Mouse (Mus musculus): ENCODE measurements around the gene Zbtb20. TPM values are rescaled to one million over a fixed set of nuclear protein-coding genes. Genes with fewer than 3 reads are reported as not detected.
A peak's percentile ranks its signal among the peaks of the same experiment; 100 is the strongest.

Gene Zbtb20
- total RNA-seq, 2 experiments from 2014 or later = 139 to 141 TPM

DNA sequence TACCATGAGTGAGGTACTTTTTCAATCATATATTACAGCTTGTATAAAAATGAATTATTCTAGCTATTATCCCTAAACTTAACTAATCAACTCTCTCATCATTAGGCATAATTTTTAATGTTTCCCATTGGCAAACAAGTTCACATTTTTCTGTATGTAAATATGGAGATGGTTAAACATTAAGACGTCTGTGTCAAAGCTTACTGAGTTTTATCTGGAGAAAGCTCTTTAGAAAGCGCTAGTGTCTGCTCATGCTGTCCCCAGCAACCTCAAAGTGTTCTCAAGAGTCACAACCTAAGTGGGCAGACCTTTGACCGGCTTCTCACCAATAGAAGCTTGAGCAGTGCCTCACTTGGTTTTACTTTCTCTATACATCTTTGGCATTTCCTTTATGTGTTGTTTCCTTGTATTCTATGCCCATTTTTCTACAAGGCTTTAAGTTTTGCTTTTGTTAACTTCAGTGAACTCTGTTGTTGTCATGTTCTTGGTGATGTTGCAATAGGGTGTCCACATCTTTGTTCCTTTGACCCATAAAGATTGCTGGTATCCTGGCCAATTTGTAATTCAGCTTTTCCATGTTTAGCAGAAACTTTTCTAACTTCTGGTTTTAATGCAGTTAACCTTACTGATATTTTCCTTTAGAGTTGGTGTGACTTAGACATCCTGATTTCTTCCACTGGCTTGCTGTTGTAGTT lies 522.1 kb downstream of the Zbtb20 start:
- no peak for DNase-seq

DNA sequence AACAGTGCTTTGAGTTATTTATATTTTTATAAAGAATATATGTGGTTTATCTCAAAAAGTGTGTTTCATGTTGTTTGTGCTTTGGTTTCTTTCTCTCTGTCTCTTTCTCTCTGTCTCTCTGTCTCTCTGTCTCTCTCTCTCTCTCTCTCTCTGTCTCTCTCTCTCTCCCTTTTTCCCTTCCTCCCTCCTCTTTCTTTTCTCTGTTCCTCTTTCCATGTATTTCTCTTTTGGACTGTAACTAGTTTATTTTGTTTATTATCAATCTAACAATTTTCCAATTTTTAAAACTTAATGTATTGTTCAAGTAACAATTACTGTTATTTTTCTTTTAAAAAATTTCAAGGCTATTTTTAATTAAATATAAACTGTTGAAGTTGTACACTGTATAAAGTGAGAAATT lies 523.7 kb downstream of the Zbtb20 start:
- DNase-seq = no peak

DNA sequence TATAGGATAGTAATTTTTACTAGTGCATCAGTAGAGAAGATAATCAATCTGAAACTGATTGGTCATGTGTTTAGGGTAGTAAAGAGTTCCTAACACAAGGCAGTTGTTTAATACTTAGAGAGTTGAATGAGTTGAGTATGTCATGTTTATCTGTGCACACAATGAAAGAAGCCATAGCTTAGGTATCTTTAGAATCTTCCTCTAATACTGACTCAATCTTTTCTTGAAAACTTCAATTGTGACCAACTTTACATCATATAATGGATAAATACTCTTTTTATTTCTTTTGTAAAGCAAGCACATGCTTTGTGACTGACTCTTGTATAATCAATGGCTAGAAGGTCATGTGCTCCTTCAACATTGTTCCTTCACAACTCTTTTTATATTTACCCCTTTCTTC lies 524.4 kb downstream of the Zbtb20 start:
- no peak for DNase-seq

DNA sequence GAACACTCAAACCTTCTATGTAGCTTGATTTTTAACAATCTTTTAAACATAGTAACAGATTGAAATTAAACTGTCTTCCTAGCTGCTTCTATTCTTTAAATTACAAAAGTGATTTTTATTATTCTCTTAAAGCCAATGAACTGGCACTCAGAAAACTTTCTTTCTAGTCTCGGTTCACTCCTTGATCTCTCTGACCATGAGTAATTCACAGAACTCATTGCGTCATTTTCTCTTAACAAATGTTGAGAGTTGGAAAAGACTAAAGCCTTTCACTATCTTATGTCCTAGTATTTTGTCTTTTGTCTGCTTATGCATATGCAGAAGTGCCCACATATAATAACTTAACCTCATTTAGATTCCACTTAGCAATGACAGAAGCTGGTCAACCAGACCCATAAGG lies 525.3 kb downstream of the Zbtb20 start:
- no peak for DNase-seq

DNA sequence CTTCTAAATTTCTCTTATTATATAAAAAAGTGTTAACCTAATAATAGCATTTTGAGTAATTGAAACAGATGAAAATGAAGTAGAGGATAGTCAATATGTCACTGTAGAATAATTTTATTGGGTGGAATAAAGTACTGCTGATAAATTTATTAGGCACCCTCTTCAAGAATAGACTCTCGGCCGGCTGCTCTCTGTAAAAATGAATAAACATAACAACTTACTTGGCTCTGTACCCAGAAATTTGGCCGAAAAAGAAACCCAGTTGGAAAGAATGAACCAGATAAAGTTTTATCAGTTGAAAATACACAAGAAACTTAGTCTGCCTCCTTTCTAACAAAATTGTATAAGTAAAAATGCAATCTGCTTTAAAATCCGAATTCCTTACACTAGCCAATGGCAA lies 527.2 kb downstream of the Zbtb20 start:
- no peak for DNase-seq

GRCm38 (mm10) chr16:43405089-43405488 lies 529.4 kb downstream of the Zbtb20 start:
- DNase-seq = no peak

- peak in 1 of 2 experiments; percentile 38 for DNase-seq
These were observed 532.0 kb downstream of the Zbtb20 start for GRCm38 (mm10) chr16:43407594-43408142.

- no peak for DNase-seq
These were observed 532.9 kb downstream of the Zbtb20 start for GRCm38 (mm10) chr16:43408622-43409021.

DNA sequence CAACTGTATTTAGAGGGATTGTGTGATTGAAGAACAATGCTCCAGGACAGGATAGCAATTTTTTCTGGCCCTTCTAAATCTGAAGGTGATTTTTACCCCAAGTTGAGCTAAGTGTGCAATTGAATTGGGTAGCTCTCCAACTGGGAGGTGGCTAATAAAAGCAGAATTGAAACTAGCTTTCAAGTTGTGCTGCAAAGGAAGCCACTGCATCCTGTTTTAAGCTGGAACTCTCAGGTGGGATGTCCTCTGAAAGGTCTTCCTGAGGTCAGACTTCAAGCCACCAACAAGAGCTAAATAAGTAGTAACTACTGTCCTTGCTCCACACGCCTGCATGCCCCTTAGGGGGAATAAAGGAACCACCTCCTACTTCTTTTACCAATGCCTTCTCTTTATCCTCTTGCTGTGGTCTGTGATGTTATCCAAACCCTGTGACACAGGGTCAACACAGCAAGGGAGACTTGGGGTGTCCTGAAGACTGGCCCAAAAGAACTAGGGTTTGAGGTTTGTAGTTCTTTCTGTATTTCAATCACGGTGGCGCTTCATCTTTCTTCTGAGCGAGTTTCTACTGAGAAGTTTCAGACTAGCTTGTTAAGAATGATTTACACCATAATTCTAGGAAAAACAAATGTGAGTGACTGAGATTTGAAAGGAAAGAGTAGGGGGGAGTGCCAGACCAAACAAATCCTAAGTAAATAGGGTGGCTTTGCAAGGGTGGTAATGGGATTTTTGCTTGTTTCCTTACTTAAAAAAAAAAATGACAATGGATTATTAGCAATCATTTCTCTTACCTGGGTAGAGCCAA lies 533.6 kb downstream of the Zbtb20 start:
- no peak for DNase-seq

- peak; percentile 55 to 58 for DNase-seq
These were observed 534.4 kb downstream of the Zbtb20 start for GRCm38 (mm10) chr16:43409910-43410612.

GRCm38 (mm10) chr16:43410613-43410974 lies 534.9 kb downstream of the Zbtb20 start:
- no peak for DNase-seq

GRCm38 (mm10) chr16:43415864-43416263 lies 540.2 kb downstream of the Zbtb20 start:
- no peak for DNase-seq

DNA sequence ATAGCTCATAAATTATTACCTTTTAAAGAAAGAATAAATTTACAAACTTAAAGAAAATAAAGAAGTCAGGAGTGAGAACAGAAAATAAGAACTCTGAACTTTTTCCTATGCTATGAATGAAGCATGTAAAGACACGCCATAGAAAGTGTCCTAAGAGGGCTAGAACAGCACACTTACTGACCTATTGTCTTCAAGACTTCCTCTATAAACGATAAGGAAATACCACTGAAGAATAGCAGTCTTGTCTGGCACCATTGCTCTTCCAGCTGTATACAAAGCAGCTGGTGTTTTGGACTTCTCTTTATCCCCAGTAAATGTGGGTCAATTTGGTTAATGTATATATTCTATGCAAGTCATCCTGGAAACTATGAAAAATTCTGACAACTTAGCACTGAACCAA lies 544.2 kb downstream of the Zbtb20 start:
- DNase-seq = no peak

DNA sequence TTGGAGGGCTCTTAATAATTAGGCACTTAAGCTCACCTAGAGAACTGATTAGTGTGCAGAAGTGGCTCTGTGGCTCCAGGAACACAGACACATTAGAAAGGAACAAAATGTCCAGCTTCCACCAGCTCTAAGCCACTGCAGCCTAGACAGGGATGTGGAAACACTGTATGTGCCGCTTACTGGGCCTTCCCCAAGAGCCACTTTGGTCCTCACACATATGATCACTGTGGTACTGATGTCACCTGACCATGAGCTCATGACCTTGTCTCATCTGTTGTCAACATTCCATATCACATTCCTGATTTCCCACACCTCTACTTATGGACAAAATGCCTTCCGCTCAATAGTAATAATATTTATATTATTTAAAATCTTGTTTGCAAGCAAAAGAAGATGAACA lies 553.3 kb downstream of the Zbtb20 start:
- no peak for DNase-seq

GRCm38 (mm10) chr16:43430030-43430429 lies 554.3 kb downstream of the Zbtb20 start:
- no peak for DNase-seq

DNA sequence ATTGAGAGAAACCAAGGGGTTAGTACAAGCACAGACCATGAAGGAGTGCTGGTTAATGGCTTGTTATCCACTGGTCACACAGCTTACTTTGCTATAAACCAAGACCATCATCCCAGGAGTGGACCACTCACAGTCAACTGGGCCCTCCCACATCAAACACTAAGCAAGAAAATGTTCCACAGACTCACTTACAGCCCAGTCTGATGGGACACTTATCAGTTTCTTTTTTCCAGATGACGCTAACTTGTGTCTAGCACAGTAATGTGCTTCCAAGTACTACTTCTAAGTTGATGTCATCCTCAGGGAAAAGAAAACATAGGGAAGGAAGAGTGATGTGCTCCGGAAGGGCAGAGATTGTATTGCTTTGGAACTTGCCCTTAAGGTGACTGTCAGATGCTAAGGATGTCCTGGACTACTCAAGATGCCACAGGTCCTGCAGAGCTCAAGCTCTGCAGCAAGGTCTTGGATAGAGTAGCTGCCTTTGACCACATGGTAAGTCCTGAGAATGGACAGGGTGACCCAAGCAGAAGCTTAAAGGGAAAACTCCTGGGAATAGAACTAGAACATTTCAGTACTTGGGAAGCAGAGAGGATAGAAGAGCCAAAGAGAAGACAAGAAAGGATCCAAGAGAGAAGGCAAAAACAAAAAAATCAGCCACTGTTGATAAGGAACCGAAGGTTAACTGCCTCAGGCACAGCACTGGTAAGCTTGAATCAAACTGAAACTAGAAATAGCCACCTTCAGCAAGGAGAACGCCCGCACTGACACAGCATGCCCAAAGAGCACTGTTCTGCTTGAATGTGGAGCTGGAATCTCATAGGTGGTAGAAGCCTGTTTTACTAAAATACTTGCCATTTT lies 556.1 kb downstream of the Zbtb20 start:
- DNase-seq = no peak

DNA sequence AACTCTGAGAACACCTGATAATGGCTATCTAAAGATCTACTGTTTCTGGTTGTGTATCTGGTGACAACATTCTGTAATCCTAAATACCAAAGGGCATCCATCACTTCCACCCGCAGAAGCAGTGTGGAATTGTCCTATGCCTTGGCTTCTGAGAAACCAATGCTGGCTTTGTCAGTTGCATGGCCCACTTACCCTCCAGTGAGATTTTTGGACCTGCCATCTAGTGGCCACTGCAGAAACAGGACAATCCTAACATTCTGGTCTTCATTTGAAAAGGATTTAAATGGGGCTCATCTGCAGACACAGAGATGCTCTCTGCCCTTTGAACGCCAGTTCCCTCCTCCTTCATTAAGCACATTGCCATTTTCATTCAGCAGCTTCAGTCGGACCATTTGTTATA lies 559.3 kb downstream of the Zbtb20 start:
- peak; percentile 26 to 32 for DNase-seq

GRCm38 (mm10) chr16:43438878-43439371 lies 563.2 kb downstream of the Zbtb20 start:
- DNase-seq = no peak

GRCm38 (mm10) chr16:43441392-43441791 lies 565.7 kb downstream of the Zbtb20 start:
- no peak for DNase-seq

DNA sequence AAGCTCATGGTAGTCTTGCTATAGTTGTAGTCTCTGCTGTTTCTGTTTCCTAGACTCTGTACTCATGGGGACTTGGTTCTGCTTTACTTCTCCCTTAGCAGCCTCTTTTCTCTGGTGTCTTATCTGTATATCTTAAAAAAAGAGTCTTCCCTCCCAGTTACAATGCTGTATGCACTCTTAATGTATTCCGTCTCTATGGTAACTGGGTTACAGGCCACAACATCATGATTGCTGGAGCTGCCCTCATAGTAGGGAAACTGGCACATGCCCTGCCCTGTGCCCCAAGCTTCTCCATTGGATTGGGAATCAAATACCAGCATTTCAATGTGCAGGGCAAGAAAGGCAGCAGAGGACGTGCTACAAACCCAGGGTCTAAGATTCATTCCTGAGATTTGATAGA lies 567.4 kb downstream of the Zbtb20 start:
- no peak for DNase-seq

GRCm38 (mm10) chr16:43448141-43448981 lies 572.7 kb downstream of the Zbtb20 start:
- DNase-seq = no peak

Measured in adrenal gland, postnatal 36 days (tissue).